Mouse (Mus musculus) hindbrain, postnatal 0 days (tissue): ENCODE data around the gene Cd320. TPM values are rescaled to one million over a fixed set of nuclear protein-coding genes. Genes with fewer than 3 reads are reported as not detected.
"Not testable (repeated sequence)": the region's sequence is repeated elsewhere in the genome, so short reads cannot be mapped to it uniquely, and the experiment has no call there.

ENCODE experiments used
- ATAC-seq: fragments of 200-750 bp; cut with Nextera tagmentation; 2 replicates; pipeline ENCODE4 v1.8.0; 2017; ENCODE audit warnings: mild to moderate bottlenecking, moderate TSS enrichment, moderate library complexity
- DNase-seq: peaks from one replicate; pipeline ENCODE4 v3.0.0-alpha.2; 2015; ENCODE audit warnings: low spot score
- H3K27ac ChIP-seq: fragments of 300-500 bp; sonication (generic); 2 replicates; pipeline ENCODE4 v1.5.1; 2014; ENCODE audit warnings: mild to moderate bottlenecking
- H3K27me3 ChIP-seq: fragments of 300-500 bp; sonication (generic); 2 replicates; pipeline ENCODE4 v1.6.1; 2014; ENCODE audit warnings: low read length, mixed read lengths; ENCODE audit not compliant: insufficient read depth
- H3K36me3 ChIP-seq: fragments of 300-500 bp; sonication (generic); 2 replicates; pipeline ENCODE4 v1.6.1; 2014; ENCODE audit warnings: low read length, mixed read lengths; ENCODE audit not compliant: insufficient read depth
- H3K4me1 ChIP-seq: fragments of 300-500 bp; sonication (generic); 2 replicates; pipeline ENCODE4 v1.6.1; 2014; ENCODE audit warnings: antibody characterized with exemption, low read length, mixed read lengths; ENCODE audit not compliant: insufficient read depth
- H3K4me2 ChIP-seq: fragments of 300-500 bp; sonication (generic); 2 replicates; pipeline ENCODE4 v1.6.1; 2014; ENCODE audit warnings: low read depth, mild to moderate bottlenecking, low read length, moderate library complexity, mixed read lengths
- H3K4me3 ChIP-seq: fragments of 300-500 bp; sonication (generic); 2 replicates; pipeline ENCODE4 v1.5.1; 2014; ENCODE audit warnings: low read length
- H3K9ac ChIP-seq: fragments of 300-500 bp; sonication (generic); replicated peaks from 2 replicates; pipeline ENCODE4 v1.6.1; 2014; ENCODE audit warnings: mild to moderate bottlenecking, low read length, moderate library complexity, mixed read lengths
- H3K9me3 ChIP-seq: fragments of 300-500 bp; sonication (generic); 2 replicates; pipeline ENCODE4 v1.6.1; 2016; ENCODE audit warnings: low read length, mixed read lengths
- CTCF ChIP-seq: IDR thresholded peaks from 2 replicates; pipeline ENCODE4 v1.5.1; 2016; ENCODE audit warnings: antibody characterized with exemption, control low read depth, low read depth
- WGBS: fragments of 180-500 bp; shearing (Covaris S2); extraction: QIAGEN DNeasy Blood & Tissue Kit; methylation state at CpG from one replicate; pipeline ENCODE4 v1.1.7; 2014; 5-methylcytosine and 5-hydroxymethylcytosine counted together
- polyA plus RNA-seq: library from polyadenylated mRNA; unstranded; fragments of >200 nt; fragmentation: Nextera tagmentation; extraction: Ambion mirVana; gene quantifications from 2 replicates; pipeline ENCODE4 v1.2.1, GENCODE M21; 2015
- total RNA-seq: library from RNA; depleted of rRNA; stranded (reverse); fragments of >200 nt; gene quantifications from 2 replicates; pipeline ENCODE4 v1.2.3, GENCODE M21; 2014

The Cd320 gene
- total and polyA plus RNA-seq, 2 experiments from 2014 or later = 26.0 to 55.7 TPM

- ATAC-seq = no peak
- no peaks in the 10 kb centered on the region for H3K9me3 ChIP-seq
- H3K27ac ChIP-seq = no peak overlapping the region
- no peak for DNase-seq
- no peak overlapping the region for H3K4me2 ChIP-seq
- no peaks in the 10 kb centered on the region for H3K36me3 ChIP-seq
- no peak overlapping the region for H3K9ac ChIP-seq
- no peaks in the 10 kb centered on the region for H3K27me3 ChIP-seq
- 84% methylated on average over 8 of the region's 8 CpGs for WGBS
- H3K4me1 ChIP-seq = peaks cover 7% of the 10 kb centered on the region; the same call in 1 of the 2 replicates
- no peak for TF ChIP-seq CTCF
- no peak overlapping the region for H3K4me3 ChIP-seq
These were observed 5.2 kb downstream of the Cd320 start for GRCm38 (mm10) chr17:33848139-33848538.

- Histone ChIP-seq H3K36me3 (no peaks in the 10 kb centered on the region), H3K27me3 (no peaks in the 10 kb centered on the region), H3K9ac (no peak overlapping the region), H3K27ac (no peak overlapping the region), H3K4me1 (no peaks in the 10 kb centered on the region), H3K4me3 (no peak overlapping the region), H3K9me3 (no peaks in the 10 kb centered on the region), H3K4me2 (no peak overlapping the region)
- TF ChIP-seq CTCF = no peak
- ATAC-seq (no peak), DNase-seq (no peak)
- 86% methylated on average over 1 of the region's 1 CpGs for WGBS
These were observed 8.4 kb downstream of the Cd320 start for GRCm38 (mm10) chr17:33851331-33851730.

GRCm38 (mm10) chr17:33857816-33858215, 14.9 kb downstream of the Cd320 start:
- DNase-seq (no peak), ATAC-seq (no peak)
- no peak overlapping the region for H3K4me3 ChIP-seq
- H3K9ac ChIP-seq = no peak overlapping the region
- H3K9me3 ChIP-seq = no peaks in the 10 kb centered on the region
- no peaks in the 10 kb centered on the region for H3K27me3 ChIP-seq
- WGBS = 46% methylated on average over 4 of the region's 4 CpGs
- no peaks in the 10 kb centered on the region for H3K36me3 ChIP-seq
- no peak overlapping the region for H3K4me2 ChIP-seq
- TF ChIP-seq CTCF = no peak
- no peaks in the 10 kb centered on the region for H3K4me1 ChIP-seq
- H3K27ac ChIP-seq = no peak overlapping the region

DNA sequence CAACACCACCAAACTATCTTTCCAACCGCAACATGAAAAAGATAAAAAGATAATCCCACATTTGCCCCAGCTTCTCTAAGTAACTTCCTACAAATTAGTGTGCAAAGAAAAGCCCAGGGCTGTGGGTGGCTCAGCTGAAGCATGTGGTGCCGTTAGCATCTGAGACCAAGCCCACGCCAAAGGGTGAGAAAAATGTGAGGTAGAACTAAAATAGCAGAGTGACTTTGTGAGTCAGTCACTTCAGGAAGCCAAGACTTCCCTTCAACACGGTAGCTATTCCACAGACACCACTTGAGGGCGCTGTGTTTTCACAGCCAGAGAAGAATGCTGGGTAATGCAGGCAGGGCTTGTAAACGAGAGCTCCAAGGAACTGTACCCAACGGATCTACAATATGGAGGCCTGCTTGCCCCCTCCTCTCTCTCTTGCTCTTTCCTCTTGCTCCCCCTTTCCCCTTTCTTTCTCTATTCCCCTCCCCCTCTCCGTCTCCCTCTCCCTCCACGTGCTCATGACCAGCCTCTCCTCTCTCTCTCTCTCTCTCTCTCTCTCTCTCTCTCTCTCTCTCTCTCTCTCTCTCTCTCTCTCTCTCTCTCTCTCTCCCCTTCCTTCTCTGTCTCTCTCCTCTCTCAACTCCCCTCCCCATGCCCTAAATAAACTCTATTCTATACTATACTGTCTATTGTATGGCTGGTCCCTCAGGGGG, 22.6 kb downstream of the Cd320 start:
- Histone ChIP-seq H3K4me1 (no peaks in the 10 kb centered on the region), H3K27me3 (no peaks in the 10 kb centered on the region), H3K4me2 (no peak overlapping the region), H3K9ac (no peak overlapping the region), H3K4me3 (no peak overlapping the region), H3K27ac (no peak overlapping the region), H3K36me3 (no peaks in the 10 kb centered on the region), H3K9me3 (no peaks in the 10 kb centered on the region)
- peak; percentile 18 for DNase-seq
- TF ChIP-seq CTCF = peak; percentile 50
- no peak for ATAC-seq
- WGBS = 37% methylated on average over 9 of the region's 9 CpGs

GRCm38 (mm10) chr17:33873537-33873936, 30.6 kb downstream of the Cd320 start, which contains the start of gene Gm7029:
TSS of gene Gm7029 (plus strand) at chr17:33873837.
- not testable (repeated sequence) for H3K27me3 ChIP-seq, H3K9ac ChIP-seq, H3K4me3 ChIP-seq, H3K4me2 ChIP-seq, H3K27ac ChIP-seq, H3K4me1 ChIP-seq, H3K9me3 ChIP-seq, ATAC-seq, H3K36me3 ChIP-seq, DNase-seq
- 67% methylated on average over 3 of the region's 12 CpGs for WGBS

DNA sequence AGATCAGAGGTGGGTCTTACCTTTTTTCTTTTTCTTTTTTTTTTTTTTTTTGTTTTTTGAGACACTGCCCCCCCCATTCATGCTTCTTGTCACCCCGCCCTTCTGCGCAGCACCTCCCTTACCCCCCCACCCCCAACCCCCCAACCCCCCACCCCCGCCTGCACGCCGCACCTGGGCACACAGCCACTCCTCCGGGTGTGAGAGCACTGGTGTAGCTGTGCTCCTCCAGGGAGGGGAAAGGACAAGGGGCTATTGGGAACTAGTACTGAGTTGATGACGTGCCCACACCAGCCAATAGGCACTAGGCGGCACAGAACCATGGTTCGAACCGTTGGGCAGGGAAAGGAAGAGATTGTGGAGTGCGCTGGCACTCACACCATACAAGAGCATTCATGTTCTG, 31.5 kb downstream of the Cd320 start:
- WGBS = 88% methylated on average over 11 of the region's 11 CpGs
- no peaks in the 10 kb centered on the region for H3K36me3 ChIP-seq
- DNase-seq (no peak), ATAC-seq (no peak)
- no peaks in the 10 kb centered on the region for H3K9me3 ChIP-seq
- H3K27me3 ChIP-seq = no peaks in the 10 kb centered on the region
- H3K9ac ChIP-seq = no peak overlapping the region
- no peak overlapping the region for H3K4me3 ChIP-seq
- no peaks in the 10 kb centered on the region for H3K4me1 ChIP-seq
- no peak overlapping the region for H3K4me2 ChIP-seq
- TF ChIP-seq CTCF = no peak
- no peak overlapping the region for H3K27ac ChIP-seq

GRCm38 (mm10) chr17:33875797-33876196, 32.9 kb downstream of the Cd320 start:
- WGBS = 79% methylated on average over 5 of the region's 5 CpGs
- TF ChIP-seq CTCF = peak; percentile 15; the same call in 1 of the 2 replicates
- H3K27me3 ChIP-seq, H3K27ac ChIP-seq, H3K9ac ChIP-seq, H3K4me1 ChIP-seq, H3K4me3 ChIP-seq, H3K4me2 ChIP-seq, H3K36me3 ChIP-seq, DNase-seq, H3K9me3 ChIP-seq, ATAC-seq: not testable (repeated sequence)

DNA sequence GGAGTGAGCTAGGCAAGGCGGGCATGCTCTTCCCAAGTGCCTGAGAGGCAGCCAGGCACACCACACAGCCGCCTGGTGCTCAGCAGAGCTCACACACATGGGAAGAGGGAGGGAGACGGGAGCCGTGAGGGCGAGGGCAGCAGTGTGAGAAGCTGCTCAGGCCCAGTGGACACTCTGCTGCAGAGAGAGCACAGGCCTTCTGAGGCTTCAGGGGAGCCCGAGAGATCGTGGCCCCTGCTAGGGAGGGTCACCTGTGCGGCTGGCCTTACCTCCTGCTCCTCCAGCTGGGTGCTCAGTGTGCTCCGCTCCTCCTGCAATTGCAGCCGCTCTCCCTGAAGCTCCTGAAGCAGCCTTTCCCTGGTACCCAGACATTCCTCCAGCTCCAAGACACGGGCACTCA, 41.4 kb downstream of the Cd320 start:
- not testable (repeated sequence) for DNase-seq, H3K4me2 ChIP-seq, H3K9me3 ChIP-seq, ATAC-seq, H3K27me3 ChIP-seq, H3K9ac ChIP-seq, H3K4me3 ChIP-seq, H3K27ac ChIP-seq, H3K36me3 ChIP-seq, H3K4me1 ChIP-seq
- WGBS = 93% methylated on average over 8 of the region's 11 CpGs

- not testable (repeated sequence) for DNase-seq, ATAC-seq, H3K27ac ChIP-seq, H3K9ac ChIP-seq, H3K4me1 ChIP-seq, H3K36me3 ChIP-seq, H3K27me3 ChIP-seq, H3K9me3 ChIP-seq, H3K4me2 ChIP-seq, H3K4me3 ChIP-seq
- 85% methylated on average over 2 of the region's 2 CpGs for whole genome bisulfite sequencing
These were observed 44.9 kb downstream of the Cd320 start for GRCm38 (mm10) chr17:33887802-33888201.

DNA sequence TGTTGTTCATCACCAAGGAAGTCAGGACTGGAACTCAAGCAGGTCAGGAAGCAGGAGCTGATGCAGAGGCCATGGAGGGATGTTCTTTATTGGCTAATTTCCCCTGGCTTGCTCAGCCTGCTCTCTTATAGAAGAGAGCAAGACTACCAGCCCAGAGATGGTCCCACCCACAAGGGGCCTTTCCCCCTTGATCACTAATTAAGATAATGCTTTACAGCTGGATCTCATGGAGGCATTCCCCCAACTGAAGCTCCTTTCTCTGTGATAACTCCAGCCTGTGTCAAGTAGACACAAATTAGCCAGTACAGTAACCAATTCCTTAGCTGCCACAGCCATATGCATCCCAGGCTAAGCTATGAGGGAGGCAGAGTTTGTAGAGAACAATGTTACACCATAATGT, 45.3 kb downstream of the Cd320 start:
- not testable (repeated sequence) for H3K9me3 ChIP-seq, H3K27ac ChIP-seq, H3K4me1 ChIP-seq, H3K36me3 ChIP-seq, DNase-seq, H3K4me2 ChIP-seq, H3K4me3 ChIP-seq, H3K27me3 ChIP-seq, ATAC-seq, H3K9ac ChIP-seq
